Comparison of ENCODE assay signal across 9 mouse cellular contexts in genomic region chr13:65175734-65176471, GRCm38 (mm10). TPM values are rescaled to one million over a fixed set of nuclear protein-coding genes. Genes with fewer than 3 reads are reported as not detected.
DNase-seq lines count a peak whose midpoint lies in the region; ATAC-seq lines count a peak whose summit lies in the region.
"Had no signal": no experiment of that assay in that cellular context is flagged by ENCODE, and none has a peak within 500 bp of the region (broad histone marks: within the 10 kb centered on the region; RNA-seq: fewer than 3 reads in every experiment).

No protein-coding gene starts in this region.

- 27% methylated on average over 43 of the region's 46 CpGs for WGBS in forebrain, embryonic 16.5 days
- 21% methylated on average over 45 of the region's 46 CpGs for WGBS in intestine, embryonic 15.5 days
- 20% methylated on average over 44 of the region's 46 CpGs for WGBS in limb, embryonic 10.5 days
- WGBS in midbrain, embryonic 14.5 days, result 23% methylated on average over 46 of the region's 46 CpGs
- 22% methylated on average over 46 of the region's 46 CpGs for WGBS in stomach, embryonic 14.5 days

- H3K4me3 ChIP-seq in forebrain, embryonic 16.5 days (replicated peaks; ENCODE audit: low read length), result peak overlapping the region; percentile 34
- H3K4me3 ChIP-seq in intestine, embryonic 15.5 days (replicated peaks), result peak overlapping the region; percentile 21
- peak overlapping the region; percentile 44 for H3K4me3 ChIP-seq in limb, embryonic 10.5 days
- H3K4me3 ChIP-seq in midbrain, embryonic 14.5 days (replicated peaks; ENCODE audit: low read depth, low read length), result peak overlapping the region; percentile 32
- H3K4me3 ChIP-seq in stomach, embryonic 14.5 days (ENCODE audit: low read depth, low read length), result peak overlapping the region; percentile 6; the same call in 1 of the 2 replicates
- H3K4me3 ChIP-seq: erythroblast, embryonic 14.5 days had no signal

- H3K27ac ChIP-seq in forebrain, embryonic 16.5 days (ENCODE audit: low read length), result no peak overlapping the region
- no peak overlapping the region for H3K27ac ChIP-seq in intestine, embryonic 15.5 days
- no peak overlapping the region for H3K27ac ChIP-seq in limb, embryonic 10.5 days
- no peak overlapping the region for H3K27ac ChIP-seq in midbrain, embryonic 14.5 days (replicated peaks; ENCODE audit: low read depth, low read length)
- no peak overlapping the region for H3K27ac ChIP-seq in stomach, embryonic 14.5 days (ENCODE audit: low read length)

- peak overlapping the region; percentile 36; the same call in 1 of the 2 replicates for H3K9ac ChIP-seq in forebrain, embryonic 16.5 days (replicated peaks; ENCODE audit: low read depth, low read length)
- no peak overlapping the region for H3K9ac ChIP-seq in intestine, embryonic 15.5 days
- peak overlapping the region; percentile 54 for H3K9ac ChIP-seq in midbrain, embryonic 14.5 days (replicated peaks; ENCODE audit: low read length)
- no peak overlapping the region for H3K9ac ChIP-seq in stomach, embryonic 14.5 days (replicated peaks; ENCODE audit: low read depth, low read length)

- peak overlapping the region; percentile 51 for H3K4me2 ChIP-seq in forebrain, embryonic 16.5 days (ENCODE audit: low read length)
- H3K4me2 ChIP-seq in intestine, embryonic 15.5 days (replicated peaks), result peak overlapping the region; percentile 62
- peak overlapping the region; percentile 57 for H3K4me2 ChIP-seq in midbrain, embryonic 14.5 days (ENCODE audit: low read length)
- H3K4me2 ChIP-seq in stomach, embryonic 14.5 days (replicated peaks; ENCODE audit: low read depth, low read length), result peak overlapping the region; percentile 41

- peak; percentile 7 to 14 for DNase-seq in lung, adult 18-20 months
- no peak for DNase-seq in lung, postnatal 25 days (ENCODE audit: low spot score)
- peak; percentile 49 for DNase-seq in c-Kit-positive CD71-positive TER-119-negative erythroid progenitor cells, embryonic 14.5 days (ENCODE audit: low read depth)
- peak; percentile 64 for DNase-seq in limb, embryonic 10.5 days (ENCODE audit: low spot score)
- peak; percentile 68 for DNase-seq in midbrain, embryonic 14.5 days

- peak; percentile 50; the same call in 1 of the 2 replicates for ATAC-seq in forebrain, embryonic 16.5 days
- peak; percentile 61 for ATAC-seq in intestine, embryonic 15.5 days
- ATAC-seq in midbrain, embryonic 14.5 days (ENCODE audit: low FRiP score, low TSS enrichment), result peak; percentile 51
- peak; percentile 61; the same call in 1 of the 2 replicates for ATAC-seq in stomach, embryonic 14.5 days (ENCODE audit: insufficient number of reproducible peaks, insufficient read depth, low FRiP score, low read depth)

- H3K4me1 ChIP-seq in forebrain, embryonic 16.5 days (replicated peaks; ENCODE audit: control insufficient read depth, insufficient read depth, low read length), result 0 out of 2 replicates have a peak, but pooled peaks cover 2% of the 10 kb centered on the region
- 0 out of 2 replicates have a peak, but pooled peaks cover 3% of the 10 kb centered on the region for H3K4me1 ChIP-seq in intestine, embryonic 15.5 days (replicated peaks)
- H3K4me1 ChIP-seq in limb, embryonic 10.5 days, result no peaks in the 10 kb centered on the region
- no peaks in the 10 kb centered on the region for H3K4me1 ChIP-seq in midbrain, embryonic 14.5 days (ENCODE audit: control insufficient read depth, insufficient read depth, low read length)
- no peaks in the 10 kb centered on the region for H3K4me1 ChIP-seq in stomach, embryonic 14.5 days (ENCODE audit: control insufficient read depth, insufficient read depth, low read length)

- no peaks in the 10 kb centered on the region for H3K9me3 ChIP-seq in forebrain, embryonic 16.5 days (ENCODE audit: control insufficient read depth, low read length)
- no peaks in the 10 kb centered on the region for H3K9me3 ChIP-seq in intestine, embryonic 15.5 days
- H3K9me3 ChIP-seq in limb, embryonic 10.5 days (replicated peaks), result no peaks in the 10 kb centered on the region
- no peaks in the 10 kb centered on the region for H3K9me3 ChIP-seq in midbrain, embryonic 14.5 days (ENCODE audit: control insufficient read depth, low read length)
- no peaks in the 10 kb centered on the region for H3K9me3 ChIP-seq in stomach, embryonic 14.5 days (ENCODE audit: control insufficient read depth, low read depth, low read length)

- no peaks in the 10 kb centered on the region for H3K27me3 ChIP-seq in forebrain, embryonic 16.5 days (replicated peaks; ENCODE audit: control insufficient read depth, insufficient read depth, low read length)
- H3K27me3 ChIP-seq in intestine, embryonic 15.5 days (replicated peaks), result no peaks in the 10 kb centered on the region
- no peaks in the 10 kb centered on the region for H3K27me3 ChIP-seq in limb, embryonic 10.5 days (ENCODE audit: low read depth, poor library complexity, severe bottlenecking)
- H3K27me3 ChIP-seq in midbrain, embryonic 14.5 days (ENCODE audit: control insufficient read depth, insufficient read depth, low read length), result no peaks in the 10 kb centered on the region
- H3K27me3 ChIP-seq in stomach, embryonic 14.5 days (ENCODE audit: control insufficient read depth, insufficient read depth, low read length), result no peaks in the 10 kb centered on the region

- H3K36me3 ChIP-seq in forebrain, embryonic 16.5 days (ENCODE audit: control insufficient read depth, insufficient read depth), result no peaks in the 10 kb centered on the region
- H3K36me3 ChIP-seq in intestine, embryonic 15.5 days, result no peaks in the 10 kb centered on the region
- H3K36me3 ChIP-seq in limb, embryonic 10.5 days, result no peaks in the 10 kb centered on the region
- no peaks in the 10 kb centered on the region for H3K36me3 ChIP-seq in midbrain, embryonic 14.5 days (ENCODE audit: control insufficient read depth, insufficient read depth, low read length)
- H3K36me3 ChIP-seq in stomach, embryonic 14.5 days (ENCODE audit: control insufficient read depth, insufficient read depth, low read length), result no peaks in the 10 kb centered on the region

RNA-seq across cellular contexts. Expression of gene Olfr466, which starts 25.9 kb away (rescaled TPM):
- not detected in 2 replicates for polyA plus RNA-seq in forebrain, embryonic 16.5 days (2015; fragmentation: Nextera tagmentation; extraction: Ambion mirVana)
- not detected in 2 replicates for polyA plus RNA-seq in intestine, embryonic 15.5 days (2015; fragmentation: Nextera tagmentation; extraction: Ambion mirVana)
- polyA plus RNA-seq in limb, embryonic 10.5 days (2016; fragmentation: Nextera tagmentation; extraction: Ambion mirVana), result not detected in 2 replicates
- not detected in 2 replicates for polyA plus RNA-seq in midbrain, embryonic 14.5 days (2014; fragmentation: Nextera tagmentation; extraction: Ambion mirVana)
- polyA plus RNA-seq in stomach, embryonic 14.5 days (2014; fragmentation: Nextera tagmentation; extraction: Ambion mirVana), result not detected in 2 replicates
- polyA plus RNA-seq: erythroblast, embryonic 14.5 days had no signal

RNA-seq across cellular contexts. Expression of gene Nlrp4f, which starts 29.9 kb away (rescaled TPM):
- polyA plus RNA-seq in forebrain, embryonic 16.5 days (2015; fragmentation: Nextera tagmentation; extraction: Ambion mirVana), result not detected in 2 replicates
- 0.19 TPM in 1 of 2 replicates, not detected in the other for polyA plus RNA-seq in intestine, embryonic 15.5 days (2015; fragmentation: Nextera tagmentation; extraction: Ambion mirVana)
- 0.10 TPM in 1 of 2 replicates, not detected in the other for polyA plus RNA-seq in limb, embryonic 10.5 days (2016; fragmentation: Nextera tagmentation; extraction: Ambion mirVana)
- polyA plus RNA-seq in midbrain, embryonic 14.5 days (2014; fragmentation: Nextera tagmentation; extraction: Ambion mirVana), result 0.08 TPM in 1 of 2 replicates, not detected in the other
- polyA plus RNA-seq in stomach, embryonic 14.5 days (2014; fragmentation: Nextera tagmentation; extraction: Ambion mirVana), result not detected in 2 replicates
- polyA plus RNA-seq: erythroblast, embryonic 14.5 days had no signal

RNA-seq across cellular contexts. Expression of gene Olfr465-ps1, which starts 38.0 kb away (rescaled TPM):
- not detected in 2 replicates for polyA plus RNA-seq in forebrain, embryonic 16.5 days (2015; fragmentation: Nextera tagmentation; extraction: Ambion mirVana)
- polyA plus RNA-seq in intestine, embryonic 15.5 days (2015; fragmentation: Nextera tagmentation; extraction: Ambion mirVana), result not detected in 2 replicates
- not detected in 2 replicates for polyA plus RNA-seq in limb, embryonic 10.5 days (2016; fragmentation: Nextera tagmentation; extraction: Ambion mirVana)
- polyA plus RNA-seq in midbrain, embryonic 14.5 days (2014; fragmentation: Nextera tagmentation; extraction: Ambion mirVana), result not detected in 2 replicates
- polyA plus RNA-seq in stomach, embryonic 14.5 days (2014; fragmentation: Nextera tagmentation; extraction: Ambion mirVana), result not detected in 2 replicates
- polyA plus RNA-seq: erythroblast, embryonic 14.5 days had no signal

Comparison
In these comparisons a context has a peak if more than half of its experiments do, and no peak if none do; other contexts are left out.
1. H3K9ac ChIP-seq: peak in forebrain, embryonic 16.5 days (single experiment) and midbrain, embryonic 14.5 days (single experiment); none in intestine, embryonic 15.5 days (single experiment) and stomach, embryonic 14.5 days (single experiment).
2. Peak in every context shown above with its lines, with median percentiles within 50 percentile points of each other: ATAC-seq, H3K4me2 ChIP-seq and H3K4me3 ChIP-seq.